Mouse (Mus musculus) midbrain, embryonic 12.5 days (tissue): ENCODE measurements around the gene Slitrk3. TPM values are rescaled to one million over a fixed set of nuclear protein-coding genes. Genes with fewer than 3 reads are reported as not detected.

ENCODE experiments used
- ATAC-seq: fragments of 200-750 bp; cut with Nextera tagmentation; 2 replicates; pipeline ENCODE4 v1.8.0; 2017; ENCODE audit warnings: low read depth, moderate TSS enrichment, moderate library complexity; ENCODE audit not compliant: low FRiP score
- H3K27ac ChIP-seq: fragments of 300-500 bp; sonication (generic); replicated peaks from 2 replicates; pipeline ENCODE4 v1.5.1; 2016; ENCODE audit warnings: mild to moderate bottlenecking
- H3K27me3 ChIP-seq: fragments of 300-500 bp; sonication (generic); 2 replicates; pipeline ENCODE4 v1.6.1; 2016; ENCODE audit warnings: mild to moderate bottlenecking
- H3K36me3 ChIP-seq: fragments of 300-500 bp; sonication (generic); 2 replicates; pipeline ENCODE4 v1.6.1; 2016
- H3K4me1 ChIP-seq: fragments of 300-500 bp; sonication (generic); 2 replicates; pipeline ENCODE4 v1.6.1; 2016
- H3K4me2 ChIP-seq: fragments of 300-500 bp; sonication (generic); replicated peaks from 2 replicates; pipeline ENCODE4 v1.6.1; 2016; ENCODE audit warnings: mild to moderate bottlenecking, moderate library complexity
- H3K4me3 ChIP-seq: fragments of 300-500 bp; sonication (generic); 2 replicates; pipeline ENCODE4 v1.5.1; 2016; ENCODE audit warnings: mild to moderate bottlenecking
- H3K9ac ChIP-seq: fragments of 300-500 bp; sonication (generic); replicated peaks from 2 replicates; pipeline ENCODE4 v1.6.1; 2016; ENCODE audit warnings: mild to moderate bottlenecking, moderate library complexity
- H3K9me3 ChIP-seq: fragments of 300-500 bp; sonication (generic); 2 replicates; pipeline ENCODE4 v1.6.1; 2016; ENCODE audit warnings: mild to moderate bottlenecking
- WGBS: fragments of 180-500 bp; shearing (Covaris S2); methylation state at CpG from one replicate; pipeline ENCODE4 v1.1.7; 2016; 5-methylcytosine and 5-hydroxymethylcytosine counted together
- polyA plus RNA-seq: library from polyadenylated mRNA; unstranded; fragments of >200 nt; fragmentation: Nextera tagmentation; extraction: Ambion mirVana; gene quantifications from 2 replicates; pipeline ENCODE4 v1.2.1, GENCODE M21; 2016

The Slitrk3 gene
- polyA plus RNA-seq, 1 experiment from 2014 or later = 4.6 TPM

GRCm38 (mm10) chr3:73006045-73006444 is 51.6 kb downstream of the Slitrk3 start:
- Histone ChIP-seq H3K36me3 (no peaks in the 10 kb centered on the region), H3K27ac (no peak overlapping the region), H3K4me3 (no peak overlapping the region), H3K4me2 (no peak overlapping the region), H3K4me1 (0 out of 2 replicates have a peak, but pooled peaks cover 2% of the 10 kb centered on the region), H3K27me3 (no peaks in the 10 kb centered on the region), H3K9ac (no peak overlapping the region), H3K9me3 (no peaks in the 10 kb centered on the region)
- 4% methylated on average over 6 of the region's 6 CpGs for WGBS
- ATAC-seq = peak; percentile 71

DNA sequence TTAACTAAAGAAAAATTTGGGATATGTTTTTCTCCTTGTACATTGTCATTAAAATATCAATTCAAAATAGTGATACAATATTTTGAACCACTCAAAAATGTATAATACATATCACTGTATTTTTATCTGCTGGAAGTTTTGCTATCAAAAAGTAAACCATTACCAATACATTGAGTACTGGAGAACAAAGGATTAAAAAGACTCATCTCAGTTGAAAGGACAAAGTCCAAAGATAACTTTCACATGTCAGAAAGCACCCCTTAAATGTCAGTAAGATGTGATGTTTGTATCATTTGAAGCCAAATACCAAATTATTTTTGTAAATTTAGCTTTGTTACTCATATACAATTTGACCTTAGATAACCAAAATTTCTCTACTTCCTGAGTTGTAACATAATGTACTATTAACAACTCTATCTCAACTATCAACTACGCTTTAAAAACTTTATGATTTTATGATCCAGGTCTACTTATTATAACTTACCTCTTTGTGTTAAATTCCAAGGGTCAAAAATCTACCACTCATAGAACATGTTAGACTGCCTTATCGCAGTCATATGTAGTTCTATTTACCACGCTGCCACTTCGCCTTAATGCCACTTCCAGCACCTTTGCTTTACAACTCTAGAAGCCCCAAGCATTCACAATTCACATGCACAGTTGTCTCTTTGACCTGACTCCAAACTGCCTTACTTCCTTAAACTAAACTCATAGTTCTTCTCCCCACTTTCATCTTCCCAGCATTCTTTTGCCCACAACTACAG is 54.5 kb downstream of the Slitrk3 start:
- H3K9me3 ChIP-seq = no peaks in the 10 kb centered on the region
- 98% methylated on average over 4 of the region's 4 CpGs for WGBS
- H3K4me3 ChIP-seq = no peak overlapping the region
- no peak for ATAC-seq
- 0 out of 2 replicates have a peak, but pooled peaks cover 2% of the 10 kb centered on the region for H3K4me1 ChIP-seq
- no peak overlapping the region for H3K27ac ChIP-seq
- no peak overlapping the region for H3K9ac ChIP-seq
- H3K27me3 ChIP-seq = no peaks in the 10 kb centered on the region
- no peaks in the 10 kb centered on the region for H3K36me3 ChIP-seq
- H3K4me2 ChIP-seq = no peak overlapping the region

DNA sequence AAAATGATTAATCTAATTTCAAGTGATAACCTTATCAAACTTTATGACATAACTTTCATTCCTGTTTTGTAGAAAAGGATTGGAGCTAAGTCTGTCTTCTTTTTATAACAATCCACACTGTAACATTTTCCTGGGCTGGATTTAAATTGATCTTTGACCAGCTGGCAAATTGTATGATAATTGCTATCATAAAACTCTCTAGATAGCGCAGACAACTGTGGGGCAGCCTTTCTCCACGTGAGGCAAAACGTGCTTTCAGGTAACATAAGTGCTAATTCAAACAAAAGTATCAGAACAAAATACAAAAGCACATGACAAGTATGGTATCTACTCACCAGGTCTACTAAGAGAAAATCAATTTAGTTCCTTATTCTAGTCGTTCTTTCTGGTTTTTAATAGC is 60.1 kb downstream of the Slitrk3 start:
- no peaks in the 10 kb centered on the region for H3K27me3 ChIP-seq
- H3K4me2 ChIP-seq = no peak overlapping the region
- no peaks in the 10 kb centered on the region for H3K4me1 ChIP-seq
- no peak overlapping the region for H3K27ac ChIP-seq
- no peak for ATAC-seq
- H3K4me3 ChIP-seq = no peak overlapping the region
- no peaks in the 10 kb centered on the region for H3K36me3 ChIP-seq
- no peaks in the 10 kb centered on the region for H3K9me3 ChIP-seq
- H3K9ac ChIP-seq = no peak overlapping the region
- 75% methylated on average over 4 of the region's 4 CpGs for WGBS

Other genes starting within 250 kb of the Slitrk3 start
- gene Sis, start 89.9 kb downstream of the Slitrk3 start, polyA plus RNA-seq = not detected in 2 replicates